Mouse (Mus musculus) embryo, embryonic 11 days (tissue): ENCODE data around the gene Pafah1b2.

Experiments
- DNase-seq: peaks from one replicate; pipeline ENCODE4 v3.0.0-alpha.2; 2015

The Pafah1b2 gene

GRCm38 (mm10) chr9:45941329-45941888, 71.1 kb downstream of the Pafah1b2 start:
- DNase-seq = peak; percentile 51

GRCm38 (mm10) chr9:45939794-45940193, 72.7 kb downstream of the Pafah1b2 start:
- no peak for DNase-seq

DNA sequence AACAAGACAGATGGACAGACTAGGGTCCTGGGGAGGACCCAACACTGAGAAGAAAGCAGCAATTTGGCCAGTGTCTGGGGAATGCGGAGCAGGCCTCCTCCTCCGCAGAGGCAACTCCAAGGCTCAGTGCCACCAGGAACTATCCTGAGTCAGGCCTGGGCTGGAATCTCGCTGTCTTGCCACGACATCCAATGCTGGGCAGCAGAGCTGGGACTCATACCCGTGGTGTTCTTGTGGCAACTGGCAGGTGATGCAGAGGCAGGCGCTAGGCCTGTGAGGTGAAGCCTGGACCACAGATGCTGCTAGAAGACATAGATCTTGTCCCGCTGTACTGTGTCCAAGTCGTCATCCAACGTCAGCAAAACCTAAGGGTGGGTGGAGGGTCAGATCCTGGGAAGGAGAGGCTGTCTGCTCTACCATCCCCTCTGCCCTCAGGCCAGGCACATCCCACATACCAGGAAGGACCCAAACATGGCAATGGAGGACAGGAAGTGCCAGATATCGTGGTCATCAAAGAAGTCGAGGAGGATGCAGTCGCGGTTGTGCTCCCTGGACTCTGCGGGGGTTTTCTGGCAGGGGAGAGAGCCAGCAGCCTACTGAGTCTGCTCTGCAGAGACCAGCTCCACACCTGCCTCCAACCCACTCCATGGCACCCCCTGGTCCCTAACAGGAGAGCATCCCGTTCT, 73.4 kb downstream of the Pafah1b2 start:
- no peak for DNase-seq

DNA sequence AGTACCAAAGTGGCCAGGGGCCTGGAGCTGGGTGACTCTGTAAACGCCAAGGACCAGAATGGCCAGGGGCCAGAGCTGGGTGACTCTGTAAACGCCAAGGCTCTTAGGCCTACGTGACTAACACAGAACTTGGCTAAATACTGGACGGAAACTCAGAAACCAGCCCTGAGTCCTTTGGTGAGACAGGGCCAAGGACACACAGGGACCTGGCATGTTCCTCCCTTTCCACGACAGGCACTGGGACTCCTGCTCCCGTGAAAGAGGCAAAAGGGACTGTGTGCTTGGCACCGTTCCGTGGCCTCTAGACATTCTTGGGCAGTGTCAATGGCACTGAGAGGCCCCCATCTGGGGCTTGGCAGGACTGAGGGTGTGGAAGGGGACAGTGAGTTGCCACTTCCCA, 74.4 kb downstream of the Pafah1b2 start:
- no peak for DNase-seq

- peak; percentile 80 for DNase-seq
Measured at GRCm38 (mm10) chr9:45936883-45937282, 75.6 kb downstream of the Pafah1b2 start.

GRCm38 (mm10) chr9:45935628-45936210, 76.8 kb downstream of the Pafah1b2 start, which contains the start of gene Tagln:
Tagln (minus strand) TSS chr9:45936058.
- DNase-seq = peak; percentile 54

DNA sequence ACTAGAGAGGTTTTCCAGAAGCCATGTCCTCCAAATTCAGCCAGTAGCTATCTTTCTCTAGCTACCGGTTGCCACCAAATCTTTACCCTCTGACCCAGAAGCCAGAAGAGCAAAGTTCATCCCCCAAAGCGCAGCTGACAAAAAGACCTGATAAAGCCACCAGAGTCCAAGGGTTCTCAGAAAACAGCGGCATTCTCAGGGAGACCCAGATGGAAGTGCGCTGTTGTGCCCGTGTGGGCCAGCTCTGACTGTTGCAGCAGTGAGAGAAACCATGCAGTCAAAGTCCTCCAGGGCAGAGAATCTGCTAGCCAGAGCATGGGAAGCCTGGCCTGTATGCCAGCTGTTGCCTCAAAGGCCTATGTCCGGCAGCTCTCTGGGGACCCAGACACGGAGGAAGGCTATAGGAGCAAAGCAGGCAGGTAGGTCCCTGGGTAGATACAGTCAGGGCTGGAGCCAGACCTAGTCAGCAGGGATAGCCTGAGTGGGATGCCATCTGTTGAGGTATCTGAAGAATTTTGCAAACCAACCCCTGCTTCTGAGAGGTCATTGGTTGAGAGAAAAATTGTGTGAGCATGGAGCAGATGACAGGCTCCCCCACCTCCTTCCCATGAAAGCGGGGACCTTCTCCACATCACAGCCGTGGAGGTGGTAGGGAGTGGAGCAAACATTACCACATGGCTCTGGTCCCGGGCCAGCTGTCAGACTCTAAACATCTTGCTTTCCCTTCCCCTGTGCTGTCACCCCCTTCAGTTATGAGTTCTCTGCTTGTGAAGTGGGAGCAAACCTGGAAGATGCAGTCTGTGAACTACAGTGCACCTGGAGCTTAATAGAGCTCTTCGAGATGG, 79.7 kb downstream of the Pafah1b2 start:
- no peak for DNase-seq

DNA sequence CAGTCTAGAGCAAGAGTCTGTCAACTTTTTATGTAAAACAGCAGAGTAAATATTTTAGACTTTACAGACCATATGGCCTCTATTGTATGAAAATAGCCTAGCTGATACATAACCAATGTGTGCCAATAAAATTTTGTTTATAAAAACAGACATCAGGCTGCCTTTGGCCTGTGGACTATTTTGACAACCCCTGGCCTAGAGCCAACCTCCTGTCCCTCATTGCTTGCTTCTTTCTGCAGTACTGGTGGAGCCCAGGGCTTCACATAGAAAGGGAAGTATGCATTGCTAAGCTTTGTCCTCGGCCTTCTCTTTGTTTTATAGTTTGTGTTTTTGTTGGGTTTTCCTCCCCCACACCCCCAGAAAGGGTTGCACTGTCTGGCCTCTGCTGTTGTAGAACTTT, 80.5 kb downstream of the Pafah1b2 start:
- no peak for DNase-seq

DNA sequence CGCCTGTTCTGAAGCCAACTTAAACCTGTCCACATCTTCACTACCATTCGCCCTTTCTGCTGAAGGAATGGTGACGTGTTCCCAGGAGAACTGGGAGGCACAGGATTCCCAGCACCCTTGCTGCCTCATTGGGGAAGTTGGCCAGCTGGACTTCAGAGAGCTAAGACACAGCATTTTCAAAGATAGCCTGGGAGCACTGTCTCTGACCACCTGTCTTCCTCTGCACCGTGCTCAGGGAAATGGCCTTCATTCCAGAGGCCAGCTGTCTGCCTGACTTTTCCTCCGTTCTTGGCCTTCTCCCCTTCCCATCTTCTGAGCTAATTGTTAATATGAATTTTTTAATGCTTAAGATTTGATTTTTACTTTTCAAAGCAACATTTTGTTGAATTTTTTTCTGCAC, 83.2 kb downstream of the Pafah1b2 start:
- no peak for DNase-seq

DNA sequence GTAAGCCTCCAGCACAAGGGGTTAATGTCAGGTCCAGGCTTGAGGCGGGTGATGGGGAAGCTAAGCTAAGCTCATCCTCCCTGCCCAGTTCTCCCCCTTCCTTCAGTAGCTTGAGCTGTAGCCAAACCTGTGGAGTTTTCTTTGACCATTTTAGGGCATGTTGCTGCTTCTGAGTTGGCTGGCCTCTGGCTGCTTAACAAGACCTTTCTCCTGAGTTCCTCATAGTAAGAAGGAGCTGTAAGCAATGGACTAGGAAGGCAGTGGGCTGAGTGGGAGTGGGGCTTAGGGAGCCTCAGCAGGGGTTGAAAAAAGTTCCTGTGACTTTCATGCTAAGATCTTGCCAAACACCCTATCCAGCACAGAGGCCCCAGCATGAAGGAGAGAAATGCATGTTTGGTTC, 92.6 kb downstream of the Pafah1b2 start:
- no peak for DNase-seq

DNA sequence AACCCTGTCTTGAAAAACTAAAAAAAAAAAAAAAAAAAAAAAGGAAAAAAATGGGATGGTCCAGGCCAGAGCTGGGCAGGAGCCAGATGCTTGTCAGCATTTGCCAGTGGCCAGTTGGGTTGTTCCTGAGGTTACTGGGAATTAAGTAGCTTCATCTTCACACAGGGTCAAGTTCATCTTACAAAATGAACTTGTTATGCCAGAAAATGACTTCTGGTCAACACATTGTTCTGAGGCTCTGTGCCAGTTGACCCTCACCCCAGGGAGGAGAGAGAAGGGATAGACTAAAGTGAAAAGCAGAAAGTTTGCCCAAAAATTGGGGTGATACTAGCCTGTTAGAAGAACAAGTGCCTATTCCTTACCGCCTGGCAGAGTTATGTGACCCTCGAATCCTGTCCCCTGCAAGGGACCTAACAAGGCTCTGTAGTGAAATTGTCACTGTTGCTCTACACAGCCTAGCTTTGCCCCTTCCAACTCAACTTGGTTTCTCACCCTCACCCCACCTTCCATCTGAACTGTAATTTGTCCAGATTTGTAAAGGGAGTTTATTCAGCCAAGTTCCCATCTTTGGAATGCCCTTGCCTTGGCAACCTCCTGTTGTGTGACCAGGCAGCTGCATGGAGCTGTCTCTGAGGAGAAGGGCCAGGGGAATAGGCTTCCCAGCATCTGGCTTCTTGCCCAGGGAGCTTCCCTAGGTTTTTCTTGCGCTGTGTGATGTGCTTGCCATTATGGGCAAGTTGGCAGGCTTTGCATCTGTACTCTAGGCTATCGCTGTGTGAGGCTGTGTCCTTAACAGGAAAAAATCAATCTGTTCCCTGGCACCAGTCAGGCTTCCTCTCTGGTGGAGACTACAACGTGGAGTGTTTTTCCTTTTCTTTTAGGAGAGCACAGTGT, 95.2 kb downstream of the Pafah1b2 start:
- DNase-seq = no peak

DNA sequence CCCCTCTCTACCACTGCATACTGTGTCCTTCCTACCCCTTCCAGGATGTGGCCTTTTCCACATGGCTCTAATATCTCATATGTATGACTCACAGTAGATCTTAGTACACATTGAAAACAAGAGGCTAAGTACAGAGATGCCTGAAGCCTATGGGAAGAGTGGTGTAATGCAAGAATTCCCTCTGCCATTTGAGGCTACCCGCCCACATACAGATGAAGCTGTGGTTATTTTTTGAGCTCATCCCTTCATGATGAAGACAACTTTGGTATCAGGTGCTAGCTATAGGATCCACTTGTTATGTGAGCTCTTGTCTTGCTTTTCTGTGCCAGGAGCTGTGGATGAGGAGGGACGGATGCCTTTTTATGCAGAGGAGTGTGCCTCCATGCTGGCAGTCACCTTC, 96.8 kb downstream of the Pafah1b2 start:
- DNase-seq = no peak
